Mouse (Mus musculus) MEL (cell line): ENCODE data around the gene Pml. TPM values are rescaled to one million over a fixed set of nuclear protein-coding genes. Genes with fewer than 3 reads are reported as not detected.
"Not testable (repeated sequence)": the region's sequence is repeated elsewhere in the genome, so short reads cannot be mapped to it uniquely, and the experiment has no call there.

Source experiments
- DNase-seq: peaks from one replicate; pipeline ENCODE4 v3.0.0; 2011; ENCODE audit warnings: low read depth, low spot score
- H3K27ac ChIP-seq: 2 replicates; pipeline ENCODE4 v1.5.1; 2012; ENCODE audit warnings: low read depth, mild to moderate bottlenecking, control low read depth, low read length, moderate library complexity; ENCODE audit not compliant: control insufficient read depth
- H3K27me3 ChIP-seq, 2 experiments: fragments of 150-350 bp in 1 of 2; sonication (generic) in 1 of 2; 2 replicates each; pipeline ENCODE4 v1.6.1; 2012; ENCODE audit warnings: low read length in 2 of 2, mild to moderate bottlenecking in 2 of 2, improper control_type of control experiment in 1 of 2, moderate library complexity in 1 of 2; ENCODE audit not compliant: insufficient read depth in 2 of 2, control insufficient read depth in 1 of 2
- H3K36me3 ChIP-seq, 2 experiments: 2 replicates each; pipeline ENCODE4 v1.6.1; 2012 to 2014; ENCODE audit warnings: low read length in 2 of 2, improper control_type of control experiment in 1 of 2, inconsistent platforms in 1 of 2, mild to moderate bottlenecking in 1 of 2; ENCODE audit not compliant: insufficient read depth in 2 of 2, control insufficient read depth in 1 of 2
- H3K4me1 ChIP-seq, 2 experiments: fragments of 150-350 bp in 1 of 2; sonication (generic) in 1 of 2; 2 replicates each; pipeline ENCODE4 v1.6.1; 2012; ENCODE audit warnings: low read length in 2 of 2, improper control_type of control experiment in 1 of 2, mild to moderate bottlenecking in 1 of 2; ENCODE audit not compliant: insufficient read depth in 2 of 2, control insufficient read depth in 1 of 2
- H3K4me3 ChIP-seq, 2 experiments: fragments of 150-350 bp in 1 of 2; sonication (generic) in 1 of 2; 2 replicates each; pipeline ENCODE4 v1.5.1; 2012; ENCODE audit warnings: low read depth in 2 of 2, low read length in 2 of 2, mild to moderate bottlenecking in 2 of 2, moderate library complexity in 2 of 2, control low read depth in 1 of 2, improper control_type of control experiment in 1 of 2; ENCODE audit not compliant: control insufficient read depth in 1 of 2, insufficient read depth in 1 of 2
- H3K79me2 ChIP-seq: 2 replicates; pipeline ENCODE4 v1.6.1; 2012; ENCODE audit warnings: mild to moderate bottlenecking, low read length, moderate library complexity; ENCODE audit not compliant: control insufficient read depth, poor library complexity, insufficient read depth
- H3K9ac ChIP-seq: 2 replicates; pipeline ENCODE4 v1.6.1; 2012; ENCODE audit warnings: low read depth, mild to moderate bottlenecking, control low read depth, low read length, moderate library complexity; ENCODE audit not compliant: control insufficient read depth, poor library complexity, severe bottlenecking
- H3K9me3 ChIP-seq: fragments of 150-350 bp; sonication (generic); replicated peaks from 2 replicates; pipeline ENCODE4 v1.6.1; 2012; ENCODE audit warnings: mild to moderate bottlenecking, low read length, improper control_type of control experiment, moderate library complexity; ENCODE audit not compliant: insufficient read depth
- BHLHE40 ChIP-seq: IDR thresholded peaks from 2 replicates; pipeline ENCODE4 v1.6.1; 2012; ENCODE audit warnings: low read depth, mild to moderate bottlenecking, inconsistent platforms, low read length, improper control_type of control experiment, borderline replicate concordance
- CHD2 ChIP-seq: IDR thresholded peaks from 2 replicates; pipeline ENCODE4 v1.6.1; 2011; ENCODE audit warnings: low read length, improper control_type of control experiment
- CTCF ChIP-seq, 3 experiments: IDR thresholded peaks in 2 of 3; conservative IDR thresholded peaks in 1 of 3; 2 replicates each; pipeline ENCODE4 v1.5.1; 2011 to 2012; ENCODE audit warnings: low read length in 3 of 3, low read depth in 2 of 3, mild to moderate bottlenecking in 2 of 3, improper control_type of control experiment in 1 of 3, inconsistent platforms in 1 of 3, mixed read lengths in 1 of 3, moderate library complexity in 1 of 3; ENCODE audit not compliant: control insufficient read depth in 1 of 3, insufficient read depth in 1 of 3, poor library complexity in 1 of 3, severe bottlenecking in 1 of 3
- E2F4 ChIP-seq: IDR thresholded peaks from 2 replicates; pipeline ENCODE4 v1.6.1; 2011; ENCODE audit warnings: low read depth, low read length, improper control_type of control experiment, borderline replicate concordance
- ELF1 ChIP-seq: IDR thresholded peaks from 2 replicates; pipeline ENCODE4 v1.6.1; 2014; ENCODE audit warnings: low read depth, mild to moderate bottlenecking, inconsistent platforms, low read length, improper control_type of control experiment, moderate library complexity
- ETS1 ChIP-seq: IDR thresholded peaks from 2 replicates; pipeline ENCODE4 v1.6.1; 2012; ENCODE audit warnings: low read depth, mild to moderate bottlenecking, inconsistent platforms, low read length, improper control_type of control experiment, moderate library complexity
- GATA1 ChIP-seq: IDR thresholded peaks from 2 replicates; pipeline ENCODE4 v1.6.1; 2011; ENCODE audit warnings: low read depth, low read length, improper control_type of control experiment
- JUND ChIP-seq: IDR thresholded peaks from 2 replicates; pipeline ENCODE4 v1.6.1; 2011; ENCODE audit warnings: low read depth, mild to moderate bottlenecking, improper control_type of control experiment, low read length
- KAT2A ChIP-seq: conservative IDR thresholded peaks from 2 replicates; pipeline ENCODE4 v1.6.1; 2012; ENCODE audit warnings: low read depth, low read length, improper control_type of control experiment, inconsistent platforms
- MAZ ChIP-seq: IDR thresholded peaks from 2 replicates; pipeline ENCODE4 v1.6.1; 2012; ENCODE audit warnings: low read depth, mild to moderate bottlenecking, inconsistent platforms, low read length, improper control_type of control experiment
- MEF2A ChIP-seq: IDR thresholded peaks from 2 replicates; pipeline ENCODE4 v1.6.1; 2014; ENCODE audit warnings: low read depth, mild to moderate bottlenecking, inconsistent platforms, low read length, improper control_type of control experiment; ENCODE audit not compliant: poor library complexity, insufficient replicate concordance, severe bottlenecking; ENCODE audit errors: extremely low read depth
- MXI1 ChIP-seq: IDR thresholded peaks from 2 replicates; pipeline ENCODE4 v1.6.1; 2011; ENCODE audit warnings: mild to moderate bottlenecking, low read depth, low read length, improper control_type of control experiment
- MYC ChIP-seq: IDR thresholded peaks from 2 replicates; pipeline ENCODE4 v1.6.1; 2011; ENCODE audit warnings: low read depth, mild to moderate bottlenecking, low read length, improper control_type of control experiment, moderate library complexity
- NELFE ChIP-seq: IDR thresholded peaks from 2 replicates; pipeline ENCODE4 v1.6.1; 2011; ENCODE audit warnings: low read depth, low read length, improper control_type of control experiment
- NRF1 ChIP-seq: IDR thresholded peaks from 2 replicates; pipeline ENCODE4 v1.6.1; 2014; ENCODE audit warnings: low read depth, mild to moderate bottlenecking, inconsistent platforms, low read length, improper control_type of control experiment, moderate library complexity; ENCODE audit not compliant: poor library complexity, insufficient read depth, severe bottlenecking
- POLR2A ChIP-seq, 2 experiments: IDR thresholded peaks; 2 replicates each; pipeline ENCODE4 v1.6.1; 2011 to 2012; ENCODE audit warnings: low read length in 2 of 2, mild to moderate bottlenecking in 2 of 2, control low read depth in 1 of 2, improper control_type of control experiment in 1 of 2, low read depth in 1 of 2, moderate library complexity in 1 of 2; ENCODE audit not compliant: control insufficient read depth in 1 of 2, insufficient read depth in 1 of 2, poor library complexity in 1 of 2
- POLR2AphosphoS2 ChIP-seq: IDR thresholded peaks from 2 replicates; pipeline ENCODE4 v1.6.1; 2011; ENCODE audit warnings: low read length, improper control_type of control experiment
- POLR2AphosphoS5 ChIP-seq: IDR thresholded peaks from 2 replicates; pipeline ENCODE4 v1.6.1; 2012; ENCODE audit warnings: low read depth, borderline replicate concordance, mild to moderate bottlenecking, inconsistent platforms, low read length, moderate library complexity, mixed read lengths
- RCOR1 ChIP-seq: IDR thresholded peaks from 2 replicates; pipeline ENCODE4 v1.6.1; 2012; ENCODE audit warnings: low read depth, mild to moderate bottlenecking, inconsistent platforms, low read length, improper control_type of control experiment
- SIN3A ChIP-seq: IDR thresholded peaks from 2 replicates; pipeline ENCODE4 v1.6.1; 2012; ENCODE audit warnings: low read length, improper control_type of control experiment, inconsistent platforms
- SMC3 ChIP-seq: IDR thresholded peaks from 2 replicates; pipeline ENCODE4 v1.6.1; 2011; ENCODE audit warnings: low read depth, low read length, improper control_type of control experiment
- TBP ChIP-seq: IDR thresholded peaks from 2 replicates; pipeline ENCODE4 v1.8.0; 2011; ENCODE audit warnings: low read depth, low read length, improper control_type of control experiment
- TCF12 ChIP-seq: IDR thresholded peaks from 2 replicates; pipeline ENCODE4 v1.6.1; 2014; ENCODE audit warnings: low read depth, mild to moderate bottlenecking, inconsistent platforms, low read length, improper control_type of control experiment, moderate library complexity
- UBTF ChIP-seq: IDR thresholded peaks from 2 replicates; pipeline ENCODE4 v1.6.1; 2012; ENCODE audit warnings: low read depth, mild to moderate bottlenecking, inconsistent platforms, low read length, improper control_type of control experiment, moderate library complexity, borderline replicate concordance; ENCODE audit not compliant: insufficient read depth
- USF1 ChIP-seq: IDR thresholded peaks from 2 replicates; pipeline ENCODE4 v1.6.1; 2014; ENCODE audit warnings: low read depth, mild to moderate bottlenecking, inconsistent platforms, low read length, improper control_type of control experiment, moderate library complexity
- USF2 ChIP-seq, 2 experiments: IDR thresholded peaks; 2 replicates each; pipeline ENCODE4 v1.6.1; 2011 to 2012; ENCODE audit warnings: improper control_type of control experiment in 2 of 2, low read length in 2 of 2, borderline replicate concordance in 1 of 2, inconsistent platforms in 1 of 2, low read depth in 1 of 2, mild to moderate bottlenecking in 1 of 2; ENCODE audit not compliant: insufficient read depth in 1 of 2
- ZC3H11A ChIP-seq: IDR thresholded peaks from 2 replicates; pipeline ENCODE4 v1.6.1; 2012; ENCODE audit warnings: low read depth, mild to moderate bottlenecking, inconsistent platforms, low read length, improper control_type of control experiment
- ZMIZ1 ChIP-seq: IDR thresholded peaks from 2 replicates; pipeline ENCODE4 v1.6.1; 2012; ENCODE audit warnings: low read depth, mild to moderate bottlenecking, inconsistent platforms, low read length, improper control_type of control experiment, moderate library complexity
- ZNF384 ChIP-seq: IDR thresholded peaks from 2 replicates; pipeline ENCODE4 v1.6.1; 2012; ENCODE audit warnings: low read depth, mild to moderate bottlenecking, inconsistent platforms, low read length, improper control_type of control experiment
- polyA plus RNA-seq, 2 experiments: library from polyadenylated mRNA; stranded (reverse) in 1 of 2; unstranded in 1 of 2; fragments of >175 nt in 1 of 2; fragments of >200 nt in 1 of 2; gene quantifications; 2 replicates each; pipeline versions ENCODE4 v1.2.1 to v1.2.4; 2012; ENCODE audit warnings: low replicate concordance in 2 of 2, low read depth in 1 of 2; ENCODE audit not compliant: insufficient read length in 2 of 2, insufficient read depth in 1 of 2, missing spikeins in 1 of 2
- total RNA-seq: library from RNA; depleted of rRNA; stranded (reverse); fragments of 300-350 nt; gene quantifications from 2 replicates; pipeline ENCODE4 v1.2.3, GENCODE M21; 2012

Gene Pml
- total and polyA plus RNA-seq, 3 experiments, result 25.2 to 56.6 TPM; not detected in 1

GRCm38 (mm10) chr9:58253805-58254122 is 4.2 kb upstream of the Pml start:
- not testable (repeated sequence) for H3K9me3 ChIP-seq, H3K27me3 ChIP-seq, DNase-seq, H3K36me3 ChIP-seq, H3K79me2 ChIP-seq, H3K27ac ChIP-seq
- Histone ChIP-seq H3K4me3 (peak overlapping the region; percentile 77 to 84), H3K4me1 (peaks cover 0 to 20% of the 10 kb centered on the region in 2 experiments; a peak in 3 of 4 replicates), H3K9ac (peak overlapping the region; percentile 80)
- peak; percentile 71 for TF ChIP-seq ZNF384

- Histone ChIP-seq H3K4me1 (peaks cover 0 to 20% of the 10 kb centered on the region in 2 experiments; a peak in 3 of 4 replicates), H3K79me2 (peaks cover 12% of the 10 kb centered on the region), H3K27me3 (no peaks in the 10 kb centered on the region), H3K4me3 (peak within 1 kb of the TSS; percentile 77 to 84), H3K27ac (peak within 1 kb of the TSS; percentile 20; the same call in 1 of the 2 replicates), H3K36me3 (peaks cover 0 to 9% of the 10 kb centered on the region in 2 experiments; a peak in 2 of 4 replicates), H3K9me3 (no peaks in the 10 kb centered on the region), H3K9ac (peak within 1 kb of the TSS; percentile 80)
- peak; percentile 97 for DNase-seq
- TF ChIP-seq USF1 (no peak), MXI1 (peak; percentile 91), TCF12 (peak; percentile 54; the same call in 1 of the 2 replicates), UBTF (no peak), KAT2A (no peak; the same call in 1 of the 2 replicates), BHLHE40 (no peak), MEF2A (no peak), JUND (no peak), SMC3 (no peak), POLR2AphosphoS5 (no peak), MAZ (no peak), NRF1 (no peak; the same call in 1 of the 2 replicates), MYC (0 out of 2 replicates have a peak, but pooled peaks have one; percentile 65), GATA1 (no peak), USF2 (IDR thresholded peaks at IDR 0.05; ENCODE audit: borderline replicate concordance in 1 of 2, insufficient read depth in 1 of 2, low read depth in 1 of 2, low read length in 2 of 2) (no peak), NELFE (peak; percentile 83), ZNF384 (no peak), ETS1 (peak; percentile 42; the same call in 1 of the 2 replicates), ELF1 (peak; percentile 97), POLR2AphosphoS2 (peak; percentile 58; the same call in 1 of the 2 replicates), POLR2A (IDR thresholded peaks at IDR 0.05; ENCODE audit: control insufficient read depth in 1 of 2, insufficient read depth in 1 of 2, low read depth in 1 of 2, low read length in 2 of 2, poor library complexity in 1 of 2) (peak; percentile 63 to 89), CHD2 (no peak), ZMIZ1 (peak; percentile 70; the same call in 1 of the 2 replicates), TBP (peak; percentile 66), CTCF (IDR thresholded peaks at IDR 0.05 in 2 of 3, conservative IDR thresholded peaks at IDR 0.05 in 1 of 3; ENCODE audit: control insufficient read depth in 1 of 3, insufficient read depth in 1 of 3, low read depth in 2 of 3, low read length in 3 of 3, poor library complexity in 1 of 3, severe bottlenecking in 1 of 3) (peak; percentile 82 to 94 (median 86)), RCOR1 (no peak), SIN3A (peak; percentile 96), E2F4 (no peak), ZC3H11A (no peak)
Measured at GRCm38 (mm10) chr9:58253033-58253804, 3.6 kb upstream of the Pml start, which contains the start of gene Stoml1. Stoml1 (plus strand) TSS chr9:58253164.
